Mouse (Mus musculus) bone marrow, adult 2 months (tissue): ENCODE results near the gene Krit1.
A peak's percentile ranks its signal among the peaks of the same experiment; 100 is the strongest.

ENCODE experiments used
- CTCF ChIP-seq: fragments of 200-500 bp; IDR thresholded peaks from 2 replicates; pipeline ENCODE4 v1.5.1; 2011; ENCODE audit warnings: low read length, control low read depth; ENCODE audit not compliant: control insufficient read depth, insufficient read depth
- POLR2A ChIP-seq: fragments of 200-500 bp; IDR thresholded peaks from 2 replicates; pipeline ENCODE4 v1.6.1; 2011; ENCODE audit warnings: low read depth, mild to moderate bottlenecking, control low read depth, low read length, borderline replicate concordance; ENCODE audit not compliant: control insufficient read depth

GRCm38 (mm10) chr5:3802433-3803291, at the start of gene Krit1, which contains the start of gene Ankib1:
- TF ChIP-seq POLR2A = peak; percentile 76; the same call in 1 of the 2 replicates
- no peak for TF ChIP-seq CTCF
